22 mouse cellular contexts compared by ENCODE assay signal in genomic region chr17:7871800-7872199, GRCm38 (mm10). TPM values are rescaled to one million over a fixed set of nuclear protein-coding genes. Genes with fewer than 3 reads are reported as not detected.
DNase-seq lines count a peak whose midpoint lies in the region; TF ChIP-seq lines count a peak whose summit lies in the region.
"Had no signal": no experiment of that assay in that cellular context is flagged by ENCODE, and none has a peak within 500 bp of the region (broad histone marks: within the 10 kb centered on the region; RNA-seq: fewer than 3 reads in every experiment).

No protein-coding gene starts in this region.

- TF ChIP-seq CTCF in layer of hippocampus, adult 2 months (conservative IDR thresholded peaks at IDR 0.05), result no peak

- H3K4me3 ChIP-seq in layer of hippocampus, adult 2 months, result no peak overlapping the region
- H3K4me3 ChIP-seq: embryonic facial prominence, embryonic 12.5 days had no signal

- peak; percentile 32 to 51 for DNase-seq in layer of hippocampus, adult 2 months (ENCODE audit: low spot score in 2 of 2)
- no peak for DNase-seq in layer of hippocampus, postnatal 10 days (ENCODE audit: low spot score in 2 of 2)
- DNase-seq in thymus, postnatal 14 days, result peak; percentile 42
- DNase-seq in thymus, postnatal 10 days (ENCODE audit: low spot score in 2 of 2), result no peak
- peak; percentile 34 to 46 for DNase-seq in layer of hippocampus, adult 8-10 months (ENCODE audit: low spot score in 2 of 2)
- peak; percentile 32 for DNase-seq in thymus, postnatal 4 days
- no peak for DNase-seq in adrenal gland, adult 8-10 months
- no peak for DNase-seq in urinary bladder, postnatal 36 days (ENCODE audit: low spot score in 2 of 2)
- DNase-seq: adrenal gland, postnatal 14 days; cerebellum, adult 8-10 months; forebrain, postnatal 0 days; heart, adult 18-20 months; kidney, adult 9 months; kidney, postnatal 4 days; liver; liver, postnatal 0 days; lung, postnatal 36 days had no signal

- peak overlapping the region; percentile 36; the same call in 1 of the 2 replicates for H3K27ac ChIP-seq in layer of hippocampus, adult 2 months
- H3K27ac ChIP-seq: embryonic facial prominence, embryonic 12.5 days; stomach, postnatal 0 days had no signal

RNA-seq across cellular contexts. Expression of gene Fndc1, which starts 44.7 kb away (rescaled TPM):
- 10 to 100 TPM; 14.9 to 15.4 TPM for total RNA-seq in layer of hippocampus, adult 2 months (2021)
- total RNA-seq in layer of hippocampus, postnatal 10 days (2021), result 10 to 100 TPM; 17.5 to 17.7 TPM
- 10 to 100 TPM in 2 of 4 experiments, 1 to 10 TPM in 2; 9.2 to 11.4 (median 10.3) TPM for total RNA-seq in layer of hippocampus, adult 8-10 months (2022)
- total RNA-seq in adrenal gland, adult 8-10 months (2022), result 1 to 10 TPM; 4.4 to 7.5 (median 5.8) TPM
- total RNA-seq: common myeloid progenitor, adult 5-6 weeks; hematopoietic stem cell, adult 5-6 weeks; monocyte, adult 5-6 weeks had no signal

RNA-seq across cellular contexts. Expression of gene Tagap, which starts 54.0 kb away (rescaled TPM):
- total RNA-seq in layer of hippocampus, adult 2 months (2021), result 1 to 10 TPM; 4.8 to 5.0 TPM
- total RNA-seq in layer of hippocampus, postnatal 10 days (2021), result 1 to 10 TPM; 4.8 to 5.4 TPM
- 1 to 10 TPM; 5.4 to 8.0 (median 6.2) TPM for total RNA-seq in layer of hippocampus, adult 8-10 months (2022)
- 1 to 10 TPM; 6.0 to 7.5 (median 6.9) TPM for total RNA-seq in adrenal gland, adult 8-10 months (2022)

Comparison
In these comparisons a context has a peak if more than half of its experiments do, and no peak if none do; other contexts are left out.
1. DNase-seq: peak in layer of hippocampus, adult 2 months (2 of 2), thymus, postnatal 14 days (single experiment), layer of hippocampus, adult 8-10 months (2 of 2) and thymus, postnatal 4 days (single experiment); none in layer of hippocampus, postnatal 10 days (0 of 2), thymus, postnatal 10 days (0 of 2), adrenal gland, adult 8-10 months (single experiment) and urinary bladder, postnatal 36 days (0 of 2).